Mouse (Mus musculus): Measurements from ENCODE around the gene Hspb2. TPM values are rescaled to one million over a fixed set of nuclear protein-coding genes. Genes with fewer than 3 reads are reported as not detected.
A peak's percentile ranks its signal among the peaks of the same experiment; 100 is the strongest.

Gene Hspb2
- 5.4 and 6.0 TPM in 2 replicates for polyA plus RNA-seq (2012; rRNA removed)

GRCm38 (mm10) chr9:50752054-50752602, at the start of gene Hspb2:
Hspb2 (minus strand) TSS chr9:50752354.
- DNase-seq (ENCODE audit: low read depth in 1 of 2, low spot score in 2 of 2), result no peak
- Histone ChIP-seq H3K27me3 (ENCODE audit: control insufficient read depth, insufficient read depth, low read length) (no peaks in the 10 kb centered on the region), H3K36me3 (ENCODE audit: control insufficient read depth, insufficient read depth, low read length) (no peaks in the 10 kb centered on the region), H3K4me3 (ENCODE audit: extremely low read depth, insufficient read depth, insufficient read length) (peak within 1 kb of the TSS; percentile 20; the same call in 1 of the 2 replicates), H3K4me1 (ENCODE audit: control insufficient read depth, insufficient read depth, insufficient read length) (no peaks in the 10 kb centered on the region), H3K27ac (ENCODE audit: insufficient read depth, low read length) (peak within 1 kb of the TSS; percentile 43; the same call in 1 of the 2 replicates)
- no peak for TF ChIP-seq POLR2A (IDR thresholded peaks at IDR 0.05; ENCODE audit: low read depth, low read length)
- no peak for TF ChIP-seq CTCF (IDR thresholded peaks at IDR 0.05; ENCODE audit: extremely low read depth, insufficient read depth, insufficient read length, insufficient replicate concordance)
- WGBS, result 83% methylated on average over 14 of the region's 14 CpGs

GRCm38 (mm10) chr9:50800985-50801384, 48.8 kb upstream of the Hspb2 start:
- WGBS, result 77% methylated on average over 2 of the region's 2 CpGs
- DNase-seq (ENCODE audit: low read depth in 1 of 2, low spot score in 2 of 2), result peak; percentile 17 to 46
- TF ChIP-seq CTCF (IDR thresholded peaks at IDR 0.05; ENCODE audit: extremely low read depth, insufficient read depth, insufficient read length, insufficient replicate concordance) (peak; percentile 69; the same call in 1 of the 2 replicates), POLR2A (IDR thresholded peaks at IDR 0.05; ENCODE audit: low read depth, low read length) (no peak)
- Histone ChIP-seq H3K36me3 (ENCODE audit: control insufficient read depth, insufficient read depth, low read length) (peaks cover 11% of the 10 kb centered on the region), H3K4me1 (ENCODE audit: control insufficient read depth, insufficient read depth, insufficient read length) (no peaks in the 10 kb centered on the region), H3K27ac (ENCODE audit: insufficient read depth, low read length) (no peak overlapping the region), H3K4me3 (ENCODE audit: extremely low read depth, insufficient read depth, insufficient read length) (no peak overlapping the region), H3K27me3 (ENCODE audit: control insufficient read depth, insufficient read depth, low read length) (no peaks in the 10 kb centered on the region)

DNA sequence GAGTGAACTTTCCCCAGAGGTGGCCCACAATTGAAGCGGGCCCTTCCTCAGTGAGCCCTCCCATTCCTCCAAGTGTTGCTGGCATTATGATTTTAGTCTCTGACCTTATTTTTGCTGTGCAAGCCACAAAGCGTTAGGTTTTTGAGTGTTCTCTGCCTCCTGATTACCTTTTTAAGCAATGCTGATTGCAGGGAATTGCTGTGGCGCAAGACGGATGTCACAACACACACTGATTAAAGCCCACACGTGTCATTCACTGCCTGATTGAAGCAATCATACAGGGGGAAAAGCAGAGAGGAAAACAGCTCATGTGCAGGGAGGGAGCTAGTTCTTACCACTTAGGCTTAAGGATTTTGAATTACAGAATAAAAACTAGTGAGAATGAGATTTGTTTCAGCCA, 46.2 kb upstream of the Hspb2 start:
- Histone ChIP-seq H3K4me1 (ENCODE audit: control insufficient read depth, insufficient read depth, insufficient read length) (no peaks in the 10 kb centered on the region), H3K4me3 (ENCODE audit: extremely low read depth, insufficient read depth, insufficient read length) (no peak overlapping the region), H3K27ac (ENCODE audit: insufficient read depth, low read length) (no peak overlapping the region), H3K27me3 (ENCODE audit: control insufficient read depth, insufficient read depth, low read length) (no peaks in the 10 kb centered on the region), H3K36me3 (ENCODE audit: control insufficient read depth, insufficient read depth, low read length) (peaks cover 8% of the 10 kb centered on the region)
- TF ChIP-seq CTCF (IDR thresholded peaks at IDR 0.05; ENCODE audit: extremely low read depth, insufficient read depth, insufficient read length, insufficient replicate concordance) (no peak), POLR2A (IDR thresholded peaks at IDR 0.05; ENCODE audit: low read depth, low read length) (no peak)
- DNase-seq (ENCODE audit: low read depth in 1 of 2, low spot score in 2 of 2), result no peak
- WGBS, result 90% methylated on average over 5 of the region's 5 CpGs

DNA sequence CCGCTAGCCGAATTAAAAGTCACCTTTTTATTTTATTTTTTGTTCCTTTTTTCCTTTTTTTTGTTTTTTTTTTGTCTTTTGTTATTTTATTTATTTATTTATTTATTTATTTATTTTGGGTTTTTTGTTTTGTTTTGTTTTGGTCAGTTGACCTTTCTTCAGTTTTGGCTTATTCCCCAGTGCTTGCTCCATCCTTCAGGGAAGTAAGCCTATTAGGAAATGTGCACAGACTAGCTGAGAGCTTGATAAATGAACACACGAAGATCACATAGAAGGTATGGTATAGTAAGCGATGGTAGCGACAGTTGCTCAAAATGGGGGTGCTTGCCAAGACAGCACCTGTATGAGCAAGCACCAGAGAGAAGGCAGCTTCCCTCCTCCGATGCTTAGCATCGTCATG, 45.5 kb upstream of the Hspb2 start:
- TF ChIP-seq POLR2A (IDR thresholded peaks at IDR 0.05; ENCODE audit: low read depth, low read length) (no peak), CTCF (IDR thresholded peaks at IDR 0.05; ENCODE audit: extremely low read depth, insufficient read depth, insufficient read length, insufficient replicate concordance) (no peak)
- Histone ChIP-seq H3K4me1 (ENCODE audit: control insufficient read depth, insufficient read depth, insufficient read length) (no peaks in the 10 kb centered on the region), H3K27ac (ENCODE audit: insufficient read depth, low read length) (no peak overlapping the region), H3K36me3 (ENCODE audit: control insufficient read depth, insufficient read depth, low read length) (peaks cover 6% of the 10 kb centered on the region), H3K27me3 (ENCODE audit: control insufficient read depth, insufficient read depth, low read length) (no peaks in the 10 kb centered on the region), H3K4me3 (ENCODE audit: extremely low read depth, insufficient read depth, insufficient read length) (no peak overlapping the region)
- WGBS, result 90% methylated on average over 7 of the region's 7 CpGs
- DNase-seq (ENCODE audit: low read depth in 1 of 2, low spot score in 2 of 2), result no peak

DNA sequence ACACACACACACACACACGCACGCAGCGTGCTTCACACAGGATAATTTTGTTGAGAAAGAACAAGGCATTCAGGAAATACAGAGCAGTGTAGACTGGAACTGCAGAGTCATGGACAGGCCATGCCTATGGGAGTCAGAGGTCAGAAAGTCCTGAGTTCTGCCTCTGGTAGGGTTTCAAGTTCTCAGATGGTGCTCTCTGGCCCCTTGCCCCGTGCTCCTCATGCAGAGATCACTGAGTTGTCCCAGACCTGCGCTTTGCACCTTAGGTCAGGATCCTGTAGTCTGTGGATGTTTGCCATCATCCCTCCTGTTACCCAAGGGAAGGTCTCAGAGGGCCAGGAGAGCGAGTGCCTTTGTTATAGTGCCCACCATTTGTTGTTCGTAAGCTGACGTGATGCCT, 44.6 kb upstream of the Hspb2 start:
- no peaks in the 10 kb centered on the region for H3K27me3 ChIP-seq (ENCODE audit: control insufficient read depth, insufficient read depth, low read length)
- DNase-seq (ENCODE audit: low read depth in 1 of 2, low spot score in 2 of 2), result no peak
- peaks cover 8% of the 10 kb centered on the region for H3K36me3 ChIP-seq (ENCODE audit: control insufficient read depth, insufficient read depth, low read length)
- no peak overlapping the region for H3K27ac ChIP-seq (ENCODE audit: insufficient read depth, low read length)
- 95% methylated on average over 8 of the region's 8 CpGs for WGBS
- no peaks in the 10 kb centered on the region for H3K4me1 ChIP-seq (ENCODE audit: control insufficient read depth, insufficient read depth, insufficient read length)
- TF ChIP-seq POLR2A (IDR thresholded peaks at IDR 0.05; ENCODE audit: low read depth, low read length) (no peak), CTCF (IDR thresholded peaks at IDR 0.05; ENCODE audit: extremely low read depth, insufficient read depth, insufficient read length, insufficient replicate concordance) (no peak)
- no peak overlapping the region for H3K4me3 ChIP-seq (ENCODE audit: extremely low read depth, insufficient read depth, insufficient read length)

DNA sequence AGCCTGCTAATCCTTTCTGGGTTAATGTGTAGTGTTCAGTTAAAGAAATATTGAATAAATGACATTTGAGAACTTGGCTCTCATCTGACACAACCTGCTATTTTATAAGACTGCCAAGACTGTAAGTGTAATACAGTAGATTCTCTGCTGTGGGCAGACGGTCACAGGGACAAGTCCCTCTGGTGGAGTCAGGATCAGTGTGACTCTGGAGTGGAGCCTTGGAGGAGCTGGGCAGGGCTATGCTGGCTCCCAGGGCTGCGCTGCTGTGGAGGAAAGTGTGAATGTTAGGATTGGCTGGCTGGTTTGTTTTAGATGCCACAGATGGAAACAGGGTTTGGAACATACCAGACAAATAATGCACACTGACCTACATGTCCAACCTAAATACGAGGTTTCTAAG, 43.1 kb upstream of the Hspb2 start:
- Histone ChIP-seq H3K4me3 (ENCODE audit: extremely low read depth, insufficient read depth, insufficient read length) (no peak overlapping the region), H3K27me3 (ENCODE audit: control insufficient read depth, insufficient read depth, low read length) (no peaks in the 10 kb centered on the region), H3K4me1 (ENCODE audit: control insufficient read depth, insufficient read depth, insufficient read length) (no peaks in the 10 kb centered on the region), H3K36me3 (ENCODE audit: control insufficient read depth, insufficient read depth, low read length) (peaks cover 15% of the 10 kb centered on the region), H3K27ac (ENCODE audit: insufficient read depth, low read length) (no peak overlapping the region)
- DNase-seq (ENCODE audit: low read depth in 1 of 2, low spot score in 2 of 2), result no peak
- 91% methylated on average over 3 of the region's 3 CpGs for WGBS
- TF ChIP-seq CTCF (IDR thresholded peaks at IDR 0.05; ENCODE audit: extremely low read depth, insufficient read depth, insufficient read length, insufficient replicate concordance) (no peak), POLR2A (IDR thresholded peaks at IDR 0.05; ENCODE audit: low read depth, low read length) (no peak)

DNA sequence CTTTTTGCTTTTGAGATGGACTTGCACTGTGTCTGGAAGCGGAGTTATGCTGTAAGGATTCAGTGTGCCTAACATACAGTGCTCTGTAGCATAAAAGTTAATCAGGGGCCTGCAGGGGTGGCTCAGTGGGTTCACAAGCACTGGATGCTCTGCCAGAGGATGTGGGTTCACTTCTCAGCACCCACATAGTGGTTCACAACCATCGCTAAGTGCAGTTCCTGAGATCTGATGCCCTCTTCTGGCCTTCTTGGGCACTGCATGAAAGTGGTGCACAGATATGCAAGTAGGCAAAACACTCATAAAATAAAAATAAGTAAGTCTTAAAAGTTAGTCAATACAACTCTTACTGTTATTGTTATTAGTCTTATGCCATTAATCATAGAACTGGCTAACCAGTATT, 30.0 kb upstream of the Hspb2 start:
- Histone ChIP-seq H3K4me3 (ENCODE audit: extremely low read depth, insufficient read depth, insufficient read length) (no peak overlapping the region), H3K4me1 (ENCODE audit: control insufficient read depth, insufficient read depth, insufficient read length) (no peaks in the 10 kb centered on the region), H3K36me3 (ENCODE audit: control insufficient read depth, insufficient read depth, low read length) (peaks cover 17% of the 10 kb centered on the region), H3K27ac (ENCODE audit: insufficient read depth, low read length) (no peak overlapping the region), H3K27me3 (ENCODE audit: control insufficient read depth, insufficient read depth, low read length) (no peaks in the 10 kb centered on the region)
- DNase-seq (ENCODE audit: low read depth in 1 of 2, low spot score in 2 of 2), result peak; percentile 32 to 36
- WGBS, result 68% methylated on average over 2 of the region's 2 CpGs
- TF ChIP-seq CTCF (IDR thresholded peaks at IDR 0.05; ENCODE audit: extremely low read depth, insufficient read depth, insufficient read length, insufficient replicate concordance), result peak; percentile 20; the same call in 1 of the 2 replicates
- TF ChIP-seq POLR2A (IDR thresholded peaks at IDR 0.05; ENCODE audit: low read depth, low read length), result no peak
